Mouse (Mus musculus) liver, adult (tissue): ENCODE data around the gene Dph2.

Experiments used
- GATA4 ChIP-seq: IDR thresholded peaks from 2 replicates; pipeline ENCODE4 v1.6.1; 2014; ENCODE audit warnings: mild to moderate bottlenecking, low read length; ENCODE audit not compliant: insufficient replicate concordance

Dph2 gene

GRCm38 (mm10) chr4:117891738-117892161 is at the start of gene Dph2:
Gene Dph2 (minus strand): TSS chr4:117892032.
- no peak for TF ChIP-seq GATA4

DNA sequence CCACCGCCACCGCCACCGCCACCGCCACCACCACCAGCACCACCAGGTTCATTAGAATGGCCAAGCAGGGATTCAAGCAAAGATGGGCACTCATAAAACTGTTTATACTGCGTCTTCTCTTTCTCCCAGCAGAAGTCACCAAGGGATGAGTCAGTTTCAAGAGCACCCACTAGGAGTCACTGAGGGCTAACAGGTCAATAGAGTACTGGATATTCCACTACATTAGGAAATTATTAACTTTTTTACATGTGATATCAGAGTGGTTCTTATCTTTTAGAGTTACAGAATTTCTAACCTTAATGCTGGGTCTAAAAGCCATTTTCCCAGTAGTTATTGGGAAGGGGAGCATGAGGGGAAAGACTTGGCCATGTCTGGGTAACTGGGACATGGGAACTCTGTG is 45.1 kb upstream of the Dph2 start:
- no peak; the same call in 1 of the 2 replicates for TF ChIP-seq GATA4

- TF ChIP-seq GATA4, result no peak
Measured at GRCm38 (mm10) chr4:117934081-117934480, 42.2 kb upstream of the Dph2 start.

DNA sequence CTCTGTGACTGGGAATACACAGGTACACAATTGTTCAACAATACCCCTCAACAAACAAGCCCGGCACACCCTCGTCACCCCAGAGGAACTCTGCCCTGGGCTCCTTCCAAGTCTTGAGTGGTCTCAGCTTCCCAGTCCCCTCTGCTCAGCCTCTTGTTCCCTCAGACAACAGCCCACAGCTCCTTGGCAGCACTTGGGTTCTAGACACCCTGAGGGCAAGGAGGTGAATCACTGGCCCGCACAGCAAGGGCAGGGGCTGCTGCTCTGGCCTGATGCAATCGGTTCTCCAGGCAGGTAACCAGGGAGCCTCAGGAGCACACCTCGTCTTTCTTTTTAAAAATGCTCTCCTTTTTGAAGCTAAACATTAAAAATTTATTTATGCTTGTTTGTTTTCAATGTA is 41.4 kb upstream of the Dph2 start:
- TF ChIP-seq GATA4, result no peak

DNA sequence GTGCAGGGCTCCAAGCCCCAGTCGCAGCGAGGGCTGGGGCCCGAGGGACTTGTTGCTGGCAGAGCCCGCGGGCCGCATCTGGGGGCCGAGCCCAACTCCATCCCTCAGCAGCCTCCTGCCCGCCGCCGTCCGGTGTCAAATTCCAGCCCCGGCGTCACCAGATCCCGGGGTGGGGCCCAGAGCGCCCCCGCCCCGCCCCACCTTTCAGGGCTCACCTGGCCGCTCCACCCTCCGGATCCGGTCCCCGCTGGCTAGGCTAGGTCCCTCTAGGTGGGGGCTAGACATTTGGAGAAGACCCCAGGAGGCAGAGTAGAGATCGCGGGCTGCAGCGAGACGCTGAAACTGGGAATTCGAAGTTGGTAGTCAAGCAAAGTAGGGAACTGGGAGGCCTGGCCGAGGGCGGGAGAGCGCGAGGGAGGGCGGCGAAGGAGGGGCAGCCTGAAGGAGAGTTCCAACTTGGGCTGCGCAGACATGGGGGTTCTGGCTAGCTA is 37.6 kb upstream of the Dph2 start, which contains the start of gene Artn:
Gene Artn, minus strand, starts transcription at position 373 of the 491 bp plus-strand sequence.
- TF ChIP-seq GATA4, result no peak

- TF ChIP-seq GATA4, result no peak
Measured at GRCm38 (mm10) chr4:117928699-117929241, 36.9 kb upstream of the Dph2 start.

GRCm38 (mm10) chr4:117928234-117928633 is 36.4 kb upstream of the Dph2 start:
- TF ChIP-seq GATA4, result no peak

- no peak for TF ChIP-seq GATA4
Measured at GRCm38 (mm10) chr4:117926545-117927482, 35.0 kb upstream of the Dph2 start.

GRCm38 (mm10) chr4:117924916-117925315 is 33.1 kb upstream of the Dph2 start:
- TF ChIP-seq GATA4, result no peak

GRCm38 (mm10) chr4:117923450-117923849 is 31.6 kb upstream of the Dph2 start:
- TF ChIP-seq GATA4, result no peak

GRCm38 (mm10) chr4:117921358-117921757 is 29.5 kb upstream of the Dph2 start:
- TF ChIP-seq GATA4, result no peak

DNA sequence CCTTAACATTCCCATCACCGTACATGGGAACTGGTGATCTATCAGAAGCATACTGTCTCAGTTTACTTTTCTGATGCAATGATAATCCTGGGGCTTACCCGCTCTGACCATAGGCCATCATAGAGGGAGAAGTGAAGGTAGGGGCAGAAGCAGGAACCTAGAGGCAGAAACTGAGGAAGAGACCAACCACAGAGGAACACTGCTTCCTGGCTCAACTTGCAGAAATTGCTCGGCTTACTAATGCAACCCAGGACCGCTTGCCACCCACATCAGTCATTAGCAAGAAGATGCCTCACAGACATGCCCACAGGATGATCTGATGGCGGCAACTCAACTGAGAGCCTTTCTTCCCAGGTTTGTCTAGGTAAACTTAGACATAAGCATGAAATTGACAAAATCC is 26.9 kb upstream of the Dph2 start:
- no peak for TF ChIP-seq GATA4

DNA sequence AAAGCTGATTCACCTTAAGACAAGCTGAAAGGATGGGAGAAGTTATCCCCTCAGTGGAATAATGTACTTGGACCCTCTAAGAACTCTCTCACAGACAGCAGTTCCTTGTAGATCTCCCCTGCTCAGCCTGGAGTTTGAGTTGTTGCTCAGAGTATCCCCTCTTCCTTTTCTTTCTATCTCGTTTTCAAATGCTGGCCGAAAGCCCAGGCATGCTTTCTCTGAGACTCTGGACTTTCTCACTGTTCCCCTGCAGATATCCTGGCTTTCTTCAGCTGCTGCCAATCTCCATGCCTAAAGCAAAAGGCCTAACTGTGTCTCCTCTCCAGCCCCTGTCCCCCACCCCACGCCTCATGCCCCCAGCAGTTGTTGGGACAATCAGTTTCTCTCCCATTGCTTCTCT is 26.4 kb upstream of the Dph2 start:
- no peak for TF ChIP-seq GATA4

- no peak for TF ChIP-seq GATA4
Measured at GRCm38 (mm10) chr4:117917847-117918246, 26.0 kb upstream of the Dph2 start.

DNA sequence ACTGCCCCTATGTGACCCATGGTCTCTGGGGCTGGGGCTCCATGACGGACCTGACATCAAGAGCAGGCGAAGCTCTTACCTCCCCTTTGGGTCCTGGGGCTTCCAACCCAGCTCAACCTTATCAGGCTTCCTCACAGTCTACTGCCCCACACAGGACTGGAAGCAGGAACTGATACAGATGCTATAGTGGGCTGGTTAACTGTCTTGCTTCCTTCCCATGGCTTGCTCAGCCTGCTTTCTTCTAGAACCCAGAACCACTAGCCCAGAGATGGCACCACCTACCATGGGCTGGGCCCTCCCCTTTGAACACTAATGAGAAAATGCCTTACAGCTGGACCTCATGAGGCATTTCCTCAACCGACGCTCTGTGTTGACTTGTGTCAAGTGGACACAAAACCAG is 25.6 kb upstream of the Dph2 start:
- no peak for TF ChIP-seq GATA4

GRCm38 (mm10) chr4:117916386-117916785 is 24.6 kb upstream of the Dph2 start:
- no peak for TF ChIP-seq GATA4
